Mouse (Mus musculus) cortical plate, adult 2 months (tissue): Measurements from ENCODE around the gene Slc35e1. TPM values are rescaled to one million over a fixed set of nuclear protein-coding genes. Genes with fewer than 3 reads are reported as not detected.
A peak's percentile ranks its signal among the peaks of the same experiment; 100 is the strongest.

Experiments
- H3K27ac ChIP-seq: fragments of 200-500 bp; 2 replicates; pipeline ENCODE4 v1.5.1; 2012; ENCODE audit warnings: low read length, control low read depth, inconsistent platforms; ENCODE audit not compliant: insufficient read depth
- H3K4me1 ChIP-seq: fragments of 200-500 bp; 2 replicates; pipeline ENCODE4 v1.6.1; 2011; ENCODE audit warnings: low read length; ENCODE audit not compliant: control insufficient read depth, insufficient read depth
- H3K4me3 ChIP-seq: fragments of 200-500 bp; 2 replicates; pipeline ENCODE4 v1.5.1; 2011; ENCODE audit warnings: mild to moderate bottlenecking, low read length, control low read depth; ENCODE audit not compliant: insufficient read depth
- CTCF ChIP-seq: fragments of 200-500 bp; IDR thresholded peaks from 2 replicates; pipeline ENCODE4 v1.5.1; 2011; ENCODE audit warnings: mild to moderate bottlenecking, control low read depth, low read length; ENCODE audit not compliant: insufficient read depth; ENCODE audit errors: extremely low read depth
- POLR2A ChIP-seq: fragments of 200-500 bp; IDR thresholded peaks from 2 replicates; pipeline ENCODE4 v1.6.1; 2011; ENCODE audit warnings: mild to moderate bottlenecking, low read length, control low read depth; ENCODE audit not compliant: insufficient read depth; ENCODE audit errors: extremely low read depth
- polyA plus RNA-seq: library from polyadenylated mRNA; depleted of rRNA; stranded (reverse); fragments of >200 nt; gene quantifications from 2 replicates; pipeline ENCODE4 v1.2.3, GENCODE M21; 2012; rRNA removed

The Slc35e1 gene
- polyA plus RNA-seq, 1 experiment, result 37.0 TPM

DNA sequence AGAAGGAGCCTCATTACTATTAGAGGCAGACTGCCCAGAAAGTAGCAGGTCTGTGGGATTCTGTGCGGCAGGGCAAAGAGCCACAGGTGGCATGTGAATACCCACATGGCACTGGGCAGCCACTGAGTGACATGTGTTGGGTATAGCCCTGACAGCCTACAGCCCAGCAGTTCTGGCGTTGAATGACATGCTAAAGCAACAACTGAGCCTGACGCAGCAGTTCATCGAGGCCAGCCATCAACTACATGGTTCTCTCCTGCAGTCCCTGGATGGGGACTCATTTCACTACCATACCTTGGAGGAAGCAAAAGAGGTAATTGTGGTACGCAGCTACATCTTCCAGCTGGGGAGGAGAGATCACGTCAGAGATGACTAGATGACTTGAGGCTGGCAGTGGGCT is 34.0 kb downstream of the Slc35e1 start:
- no peak for TF ChIP-seq POLR2A
- no peak for TF ChIP-seq CTCF
- Histone ChIP-seq H3K4me3 (no peak overlapping the region), H3K4me1 (no peaks in the 10 kb centered on the region), H3K27ac (no peak overlapping the region)

DNA sequence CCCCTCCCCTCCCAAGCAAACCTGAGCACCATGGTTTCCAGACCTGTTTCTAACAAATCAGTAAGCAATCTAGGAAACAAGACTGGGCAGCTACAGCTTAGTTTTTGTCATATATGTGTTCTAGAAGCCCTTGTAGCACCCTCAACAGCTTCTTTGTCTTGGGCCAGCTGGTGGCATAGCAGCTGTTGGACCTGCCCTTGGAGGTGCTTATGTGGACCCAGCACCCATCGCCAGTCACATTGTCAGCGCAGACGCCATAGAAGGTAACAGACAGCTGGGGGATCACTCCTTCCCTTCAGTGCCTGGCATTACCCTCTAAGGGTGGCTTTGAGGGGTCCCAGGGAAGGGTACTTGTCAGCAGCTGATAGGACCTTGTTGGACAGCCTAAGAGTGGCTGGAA is 34.6 kb downstream of the Slc35e1 start:
- H3K4me1 ChIP-seq, result no peaks in the 10 kb centered on the region
- H3K27ac ChIP-seq, result no peak overlapping the region
- TF ChIP-seq POLR2A, result no peak
- no peak for TF ChIP-seq CTCF
- H3K4me3 ChIP-seq, result no peak overlapping the region

DNA sequence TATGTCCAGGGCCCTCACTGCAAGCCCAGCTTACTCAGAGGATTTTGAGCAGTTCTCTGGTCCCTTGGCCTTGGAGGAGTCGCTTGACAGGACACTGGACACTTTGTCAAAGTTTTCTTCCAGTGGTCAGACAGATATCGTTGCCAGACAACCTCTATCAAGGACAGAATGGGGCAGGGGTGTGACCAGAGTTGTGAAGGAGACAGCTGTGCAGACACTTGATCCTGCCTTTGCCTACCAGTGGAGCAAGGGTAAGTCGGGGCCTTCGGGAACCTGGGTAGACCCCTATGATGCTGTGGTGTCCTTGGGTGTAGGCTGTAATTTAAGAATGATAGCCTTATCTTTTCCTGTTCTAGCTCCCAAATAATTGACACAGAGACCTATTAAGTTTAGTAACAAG is 37.1 kb downstream of the Slc35e1 start:
- no peak overlapping the region for H3K4me3 ChIP-seq
- TF ChIP-seq POLR2A (no peak), CTCF (no peak)
- H3K27ac ChIP-seq, result no peak overlapping the region
- H3K4me1 ChIP-seq, result no peaks in the 10 kb centered on the region

DNA sequence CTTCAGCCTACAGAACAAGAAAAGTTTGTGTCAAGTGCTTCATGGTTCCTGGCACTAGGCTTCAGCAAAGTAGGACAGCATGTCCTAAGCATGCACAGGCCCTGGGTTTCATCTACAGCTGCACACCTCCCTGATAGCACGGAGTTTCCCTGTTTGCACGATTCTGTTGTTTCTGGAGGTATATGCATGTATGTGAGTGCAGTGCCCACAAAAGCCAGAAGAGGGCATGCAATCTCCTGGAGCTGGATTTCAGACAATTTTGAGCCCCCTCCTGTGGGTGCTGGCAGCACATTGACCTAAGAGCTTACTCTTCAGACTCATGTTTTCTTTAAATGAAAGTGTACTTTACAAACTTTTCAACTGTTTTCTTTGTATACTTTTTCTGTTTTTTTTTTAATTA is 38.5 kb downstream of the Slc35e1 start:
- no peak for TF ChIP-seq POLR2A
- no peak for TF ChIP-seq CTCF
- Histone ChIP-seq H3K4me3 (no peak overlapping the region), H3K4me1 (no peaks in the 10 kb centered on the region), H3K27ac (no peak overlapping the region)

DNA sequence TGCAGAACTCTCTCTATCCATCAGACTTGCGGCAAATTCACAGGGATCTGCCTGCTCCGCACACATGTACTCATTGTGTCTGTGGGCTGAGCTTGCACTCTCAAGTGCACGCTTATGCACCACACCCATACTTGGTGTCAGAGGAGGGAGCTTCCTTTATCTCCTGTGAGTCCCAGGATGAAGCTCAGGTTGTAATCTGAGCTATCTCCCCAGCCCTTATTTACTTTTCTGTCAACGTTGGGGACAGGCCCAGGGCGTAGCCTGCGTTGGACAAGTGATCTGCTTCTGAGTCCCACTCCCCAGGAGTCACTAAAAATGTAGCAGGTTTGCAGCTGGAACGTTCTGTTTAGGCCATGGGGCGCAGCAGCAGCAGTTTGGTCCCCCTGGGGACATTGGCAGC is 40.9 kb downstream of the Slc35e1 start:
- TF ChIP-seq CTCF, result no peak
- TF ChIP-seq POLR2A, result no peak
- H3K4me1 ChIP-seq, result no peaks in the 10 kb centered on the region
- no peak overlapping the region for H3K4me3 ChIP-seq
- H3K27ac ChIP-seq, result no peak overlapping the region

DNA sequence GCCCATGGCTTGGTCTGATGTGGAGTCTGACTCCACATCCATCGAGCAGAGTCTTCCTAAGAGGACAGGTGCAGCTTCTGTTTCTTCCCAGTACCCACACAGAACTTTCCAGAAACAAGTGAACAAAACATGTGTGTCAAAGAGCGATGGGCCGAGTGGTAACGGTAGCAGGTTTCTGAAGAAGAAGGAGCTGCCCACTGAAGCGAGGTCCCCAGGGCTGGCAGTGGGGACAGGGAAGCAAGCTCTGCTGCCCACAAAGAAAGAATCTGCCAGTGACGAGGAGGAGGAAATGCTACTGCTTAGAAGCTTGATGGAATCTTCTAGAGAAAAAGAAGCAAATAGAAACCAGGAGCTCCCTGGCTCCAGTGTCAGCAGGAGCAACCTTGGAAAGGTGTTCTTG is 47.3 kb downstream of the Slc35e1 start:
- Histone ChIP-seq H3K4me1 (no peaks in the 10 kb centered on the region), H3K27ac (no peak overlapping the region), H3K4me3 (no peak overlapping the region)
- no peak for TF ChIP-seq CTCF
- no peak for TF ChIP-seq POLR2A

DNA sequence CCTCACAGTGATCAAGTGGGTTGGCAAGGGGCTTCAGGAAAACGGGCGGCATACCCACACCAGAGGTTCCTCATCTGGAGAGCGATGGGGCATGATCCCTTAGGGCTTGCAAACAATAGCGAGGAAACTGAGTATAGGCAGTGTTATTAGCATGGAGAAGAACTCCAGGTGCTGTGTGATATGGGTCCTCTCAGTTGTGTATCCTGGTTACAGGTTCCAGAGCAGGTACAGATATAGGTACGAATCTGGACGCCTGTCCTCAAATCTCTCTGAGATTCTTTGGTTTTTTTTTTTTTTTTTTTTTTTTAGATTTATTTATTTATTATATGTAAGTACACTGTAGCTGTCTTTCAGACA is 48.4 kb downstream of the Slc35e1 start:
- Histone ChIP-seq H3K4me3 (peak overlapping the region; percentile 39), H3K27ac (no peak overlapping the region), H3K4me1 (no peaks in the 10 kb centered on the region)
- TF ChIP-seq POLR2A (no peak), CTCF (no peak)

DNA sequence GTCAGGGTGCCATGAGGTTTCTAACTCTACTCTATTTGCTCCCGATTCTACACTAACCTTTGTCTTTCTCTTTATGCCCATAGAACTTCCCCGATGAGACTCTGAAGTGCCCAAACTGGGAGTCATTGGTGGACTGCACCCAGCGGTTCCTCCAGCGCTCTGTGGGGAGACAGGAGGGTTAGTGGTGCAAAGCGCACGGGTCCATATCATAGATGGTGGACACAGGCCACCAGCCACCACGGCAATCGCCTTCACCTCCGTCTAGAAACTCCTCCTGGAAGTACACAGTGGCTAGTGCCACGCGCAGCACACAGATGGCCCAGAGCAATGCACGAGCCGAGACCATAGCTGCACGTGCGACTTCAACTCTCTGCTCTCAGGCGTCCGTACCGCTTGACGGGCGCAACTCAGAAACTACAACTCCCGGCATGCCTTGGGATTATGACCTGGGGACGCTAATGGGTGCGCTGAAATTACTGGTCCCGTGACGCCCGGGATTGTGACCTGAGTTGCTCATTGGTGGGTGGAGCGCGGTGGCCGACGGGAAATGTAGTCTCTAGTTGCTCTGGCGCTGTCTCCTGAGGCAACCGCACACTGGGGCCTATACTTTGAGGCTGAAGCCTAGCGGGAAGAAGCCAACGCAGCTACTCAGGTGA is 48.9 kb downstream of the Slc35e1 start, which contains the start of the genes Calr3 and 1700030K09Rik:
Calr3 (minus strand) TSS at position 533 of the 656 bp plus-strand sequence.
1700030K09Rik (plus strand) TSS at position 543 of the 656 bp plus-strand sequence.
- TF ChIP-seq CTCF (no peak), POLR2A (peak; percentile 56; the same call in 1 of the 2 replicates)
- H3K4me3 ChIP-seq, result peak within 1 kb of the TSS; percentile 39
- H3K4me1 ChIP-seq, result no peaks in the 10 kb centered on the region
- H3K27ac ChIP-seq, result no peak within 1 kb of the TSS

DNA sequence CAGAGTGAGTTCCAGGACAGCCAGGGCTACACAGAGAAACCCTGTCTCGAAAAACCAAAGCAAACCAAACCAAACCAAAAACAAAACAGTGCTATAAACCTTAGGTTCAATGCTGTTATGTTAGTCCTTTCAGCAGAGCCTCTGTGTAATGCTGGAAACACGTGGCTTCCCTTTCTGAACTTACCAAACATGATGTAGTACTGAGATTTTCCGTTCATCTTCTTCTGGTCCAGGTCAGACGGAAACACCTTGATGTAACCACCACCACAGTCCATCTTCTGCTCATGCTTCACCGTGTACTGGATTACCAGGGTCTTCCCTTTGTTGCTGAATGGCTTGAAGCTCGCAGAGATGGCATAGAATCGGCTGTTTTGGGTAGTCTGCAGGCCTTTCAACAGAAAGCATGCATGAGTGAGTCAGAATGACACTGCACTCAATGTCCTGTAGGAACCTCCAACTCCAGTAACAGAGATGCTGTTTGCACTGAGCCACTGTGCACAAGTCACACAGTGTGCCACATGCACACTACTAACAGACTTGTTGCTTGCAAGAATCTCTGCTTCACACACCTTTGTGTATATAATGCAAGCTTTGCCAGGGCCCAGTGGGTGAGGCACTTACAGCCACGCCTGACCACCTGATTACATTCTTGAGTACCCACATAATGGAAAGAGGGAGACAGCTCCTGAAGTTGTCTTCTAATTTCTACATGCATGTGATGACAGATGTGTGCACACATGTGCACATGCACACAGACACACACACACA is 54.0 kb downstream of the Slc35e1 start:
- Histone ChIP-seq H3K4me1 (no peaks in the 10 kb centered on the region), H3K4me3 (no peak overlapping the region), H3K27ac (no peak overlapping the region)
- no peak for TF ChIP-seq POLR2A
- no peak for TF ChIP-seq CTCF

DNA sequence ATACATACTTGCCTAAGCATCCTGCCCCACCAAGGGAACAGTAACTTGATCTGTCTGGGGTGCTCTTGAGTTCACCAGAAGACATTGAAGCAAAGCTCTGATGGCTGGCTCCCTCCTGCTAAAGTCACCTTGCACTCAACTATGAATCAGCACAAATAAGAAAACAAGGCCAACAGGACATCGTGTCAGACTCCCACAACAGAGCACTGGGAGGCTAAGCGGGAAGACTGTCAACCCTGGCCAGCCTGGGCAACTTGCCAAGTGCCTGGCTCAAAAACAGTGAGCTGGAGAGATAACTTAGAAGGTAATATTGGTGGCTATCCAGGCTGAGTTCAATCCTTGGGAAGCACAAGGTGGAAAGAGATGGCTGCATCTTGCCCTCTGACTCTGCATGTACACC is 57.5 kb downstream of the Slc35e1 start:
- Histone ChIP-seq H3K4me3 (no peak overlapping the region), H3K27ac (no peak overlapping the region), H3K4me1 (no peaks in the 10 kb centered on the region)
- TF ChIP-seq POLR2A (no peak), CTCF (no peak)

Other genes starting within 250 kb of the Slc35e1 start
- 5.3 and 5.4 TPM in 2 replicates for gene Gm10282, start 187.4 kb downstream of the Slc35e1 start, polyA plus RNA-seq
- 11.7 and 14.7 TPM in 2 replicates for gene Klf2, start 173.6 kb downstream of the Slc35e1 start, polyA plus RNA-seq
- gene Eps15l1, start 71.2 kb downstream of the Slc35e1 start, polyA plus RNA-seq, result 71.4 and 72.9 TPM in 2 replicates
- gene Calr3, start 48.7 kb downstream of the Slc35e1 start, polyA plus RNA-seq, result 0.68 and 0.81 TPM in 2 replicates
- 8.1 and 8.9 TPM in 2 replicates for gene 1700030K09Rik, start 48.7 kb downstream of the Slc35e1 start, polyA plus RNA-seq
- 44.0 and 47.3 TPM in 2 replicates for gene Cherp, start 17.4 kb downstream of the Slc35e1 start, polyA plus RNA-seq
- gene Med26, start 55.7 kb upstream of the Slc35e1 start, polyA plus RNA-seq, result 7.7 and 8.3 TPM in 2 replicates
- 88.6 and 89.2 TPM in 2 replicates for gene Smim7, start 78.5 kb upstream of the Slc35e1 start, polyA plus RNA-seq
- 171 and 175 TPM in 2 replicates for gene Tmem38a, start 79.4 kb upstream of the Slc35e1 start, polyA plus RNA-seq
- 17.7 and 19.2 TPM in 2 replicates for gene Nwd1, start 154.1 kb upstream of the Slc35e1 start, polyA plus RNA-seq
- 114 TPM in 2 replicates for gene Sin3b, start 230.7 kb upstream of the Slc35e1 start, polyA plus RNA-seq